Mouse (Mus musculus) hematopoietic stem cell, adult 5-6 weeks (primary cell): ENCODE results near the gene Soga1. TPM values are rescaled to one million over a fixed set of nuclear protein-coding genes. Genes with fewer than 3 reads are reported as not detected.

Source experiments
- ATAC-seq, 2 experiments: fragments of 125-278 bp in 1 of 2; replicated peaks in 1 of 2; 2 replicates each; pipeline ENCODE4 v1.8.0; 2016 to 2017; ENCODE audit warnings: inconsistent platforms in 2 of 2, mild to moderate bottlenecking in 2 of 2, moderate number of reproducible peaks in 2 of 2, low read depth in 1 of 2, moderate TSS enrichment in 1 of 2; ENCODE audit not compliant: low FRiP score in 2 of 2, poor library complexity in 2 of 2, severe bottlenecking in 2 of 2, insufficient read depth in 1 of 2, low TSS enrichment in 1 of 2
- total RNA-seq: library from RNA; stranded (forward); fragments of 172-1452, 232-1000 nt; gene quantifications from 2 replicates; pipeline ENCODE4 v1.2.3, GENCODE M21; 2017

Soga1 gene
- total RNA-seq, 1 experiment from 2014 or later: 7.4 TPM

DNA sequence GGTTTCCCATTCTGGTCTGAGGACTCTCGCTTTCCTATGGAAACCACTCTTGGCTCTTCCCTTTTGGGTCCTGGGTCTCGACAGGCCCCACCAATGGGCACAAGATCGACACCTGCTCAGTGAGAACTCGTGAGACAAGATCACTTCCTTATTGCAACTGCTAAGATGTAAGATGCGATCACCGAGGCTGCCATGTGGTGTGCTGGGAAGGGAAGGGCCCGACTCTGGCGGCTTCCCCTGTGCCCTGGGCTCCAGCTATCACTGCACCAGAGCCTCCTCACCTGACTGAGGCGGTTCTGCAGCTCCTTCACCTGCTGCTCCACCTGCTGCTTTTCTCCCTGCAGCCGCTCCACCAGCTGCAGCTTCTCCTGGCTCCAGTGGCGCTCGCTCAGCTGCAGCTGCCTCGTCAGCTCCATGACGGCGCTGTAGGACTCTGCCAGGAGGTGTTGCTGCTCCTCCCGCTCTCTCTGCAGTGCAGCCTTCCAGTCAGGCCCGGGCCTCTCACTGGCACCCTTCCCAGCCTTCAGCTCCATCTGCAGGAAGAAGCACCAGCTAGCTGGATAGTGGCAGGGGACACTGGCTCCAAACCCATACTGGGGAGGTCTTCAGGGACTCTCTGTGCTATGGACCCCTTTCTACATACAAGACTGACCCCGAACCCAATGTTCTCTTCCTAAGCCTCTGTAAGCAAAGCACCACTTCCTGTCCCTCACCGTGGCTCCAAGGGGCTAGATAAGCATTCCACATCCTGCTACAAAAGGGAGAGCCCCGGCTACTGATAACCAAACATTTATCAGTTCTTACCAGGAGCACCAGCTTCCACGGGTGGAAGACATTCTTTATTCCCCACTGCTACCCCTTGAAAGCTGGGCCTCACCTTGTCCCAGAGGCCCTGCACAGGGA is 51.7 kb downstream of the Soga1 start:
- ATAC-seq: peak; percentile 46 to 49

- ATAC-seq: no peak
Observed at GRCm38 (mm10) chr2:157021156-157021555, 57.9 kb downstream of the Soga1 start.

GRCm38 (mm10) chr2:157019228-157019627 is 59.8 kb downstream of the Soga1 start:
- ATAC-seq: no peak

DNA sequence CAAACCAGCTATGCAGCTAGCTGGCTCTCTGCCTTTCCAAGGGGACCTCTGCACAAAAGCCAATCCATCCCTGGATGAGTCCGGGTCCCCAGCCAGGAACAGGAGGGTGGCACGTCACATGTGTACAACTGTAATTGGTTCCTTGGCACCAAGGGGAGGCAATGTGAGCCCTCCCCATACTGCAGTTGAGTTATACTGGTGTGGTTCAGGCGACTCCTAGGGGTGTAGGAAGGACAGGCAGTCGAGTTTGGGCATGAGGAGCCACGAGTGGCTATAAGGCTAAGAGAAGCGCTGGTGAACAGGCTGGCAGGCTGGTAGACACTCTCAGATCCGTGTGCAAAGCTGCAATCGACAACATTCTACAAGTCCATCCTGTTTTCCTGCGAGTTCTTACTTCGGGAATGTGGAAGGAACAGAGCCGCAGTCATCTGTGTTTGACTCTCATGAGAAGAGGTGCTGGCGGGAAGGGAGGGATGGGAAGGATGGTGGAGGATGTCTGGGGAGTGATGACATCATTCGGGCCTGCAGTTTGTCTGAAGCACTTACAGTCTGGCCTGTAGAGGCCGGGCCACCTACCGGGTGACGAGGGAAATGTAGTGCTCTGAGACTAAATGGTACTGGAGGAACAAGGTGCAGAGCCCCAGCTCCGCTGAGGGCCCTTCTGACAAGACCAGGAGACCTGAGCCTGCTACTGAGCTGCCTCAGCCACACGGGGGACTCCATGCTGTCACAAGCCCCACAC is 62.4 kb downstream of the Soga1 start:
- no peak for ATAC-seq

DNA sequence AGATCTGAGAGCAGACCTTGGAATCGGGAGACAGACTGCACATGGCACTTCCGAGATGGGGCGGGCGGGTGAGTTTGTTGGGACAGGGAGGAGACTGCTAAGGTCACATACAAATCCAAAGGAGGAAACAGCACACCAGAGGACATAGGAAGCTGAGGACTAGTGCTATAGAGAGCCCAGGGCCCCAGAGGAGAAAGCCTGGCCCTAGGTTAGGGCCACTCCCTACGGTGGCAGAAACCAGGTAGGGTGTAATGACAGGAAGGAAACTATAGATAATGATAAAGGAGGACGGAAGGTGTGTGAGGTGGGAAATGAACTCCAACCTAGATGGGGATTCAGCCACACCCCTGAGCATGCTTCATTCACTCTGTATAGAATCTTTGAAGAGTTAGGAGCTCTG is 66.7 kb downstream of the Soga1 start:
- no peak for ATAC-seq

DNA sequence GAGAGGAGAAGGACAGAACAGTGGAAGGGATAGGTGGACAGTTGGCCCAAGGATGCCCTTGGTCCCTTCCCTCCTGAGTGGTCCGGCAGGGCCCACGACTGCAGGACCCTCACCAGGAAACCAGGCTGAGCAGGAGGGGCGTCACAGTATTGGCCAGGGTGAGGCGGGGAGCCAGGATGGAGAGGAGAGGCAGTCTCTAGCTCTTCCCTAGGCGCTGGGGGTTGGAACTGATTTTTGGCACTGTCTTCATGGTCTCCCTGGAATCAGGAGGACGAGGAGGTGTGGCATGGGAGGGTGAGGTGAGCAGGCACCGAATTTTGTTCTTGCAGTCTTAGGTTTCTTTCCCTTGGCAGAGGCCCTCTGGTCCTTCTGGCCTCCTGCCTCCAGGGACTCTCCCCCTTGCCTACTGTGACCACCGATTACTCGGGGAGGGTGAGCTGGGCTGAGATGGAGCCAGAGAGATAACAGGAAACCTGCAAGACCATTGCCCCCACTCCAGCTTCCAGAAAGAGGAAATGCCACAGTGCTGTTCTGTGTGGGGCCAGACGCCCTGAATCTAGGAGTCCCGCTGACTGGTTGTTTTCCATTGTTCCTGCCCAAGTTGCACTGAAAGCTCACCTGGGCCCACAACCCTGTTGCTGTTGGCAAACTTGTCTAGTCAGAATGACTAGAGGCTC is 68.3 kb downstream of the Soga1 start:
- ATAC-seq: peak; percentile 34 to 46; a peak in 3 of 4 replicates

GRCm38 (mm10) chr2:157010121-157010520 is 68.9 kb downstream of the Soga1 start:
- ATAC-seq: no peak

DNA sequence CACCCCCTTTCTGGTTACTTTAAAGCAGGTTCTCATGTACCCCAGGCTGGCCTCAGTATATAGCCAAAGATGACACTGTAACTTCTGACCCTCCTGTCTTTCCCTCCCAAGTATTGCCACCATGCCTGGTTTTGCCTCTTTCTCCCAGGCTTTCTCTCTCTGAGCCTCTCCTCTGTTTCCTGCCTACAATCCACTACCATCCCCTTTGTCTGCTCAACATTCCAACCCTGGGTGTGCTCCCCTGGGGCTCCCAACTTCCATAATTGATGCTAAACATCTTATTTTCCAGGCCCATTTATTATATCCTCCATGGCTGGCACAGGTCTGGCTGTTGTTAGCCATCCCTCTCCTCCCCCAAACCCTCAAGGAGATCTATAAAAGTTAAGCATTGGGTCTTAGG is 70.5 kb downstream of the Soga1 start:
- no peak for ATAC-seq

DNA sequence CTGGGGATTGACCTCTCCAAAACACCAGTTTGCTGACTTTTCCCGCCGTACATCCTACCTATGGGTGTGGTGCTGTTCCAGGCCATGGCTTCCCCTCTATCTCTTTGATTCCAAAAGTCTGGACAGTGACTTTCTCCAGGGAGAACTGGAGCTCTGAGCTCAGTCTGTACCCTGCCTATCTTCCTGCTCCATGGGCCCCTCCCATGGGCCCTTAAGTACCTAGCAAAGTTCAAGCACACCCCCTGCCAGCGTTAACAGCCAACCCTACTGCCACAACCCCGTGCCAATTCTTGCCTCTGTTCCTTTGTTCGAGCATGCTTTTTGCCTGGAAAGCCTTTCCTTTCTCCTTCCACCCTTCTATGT is 71.8 kb downstream of the Soga1 start:
- ATAC-seq: no peak

GRCm38 (mm10) chr2:157006511-157007233 is 72.4 kb downstream of the Soga1 start, which contains the start of gene Dsn1:
TSS of gene Dsn1 (minus strand) at chr2:157007154.
- ATAC-seq: peak; percentile 42 to 70

- ATAC-seq: no peak
Observed at GRCm38 (mm10) chr2:157002321-157002720, 76.7 kb downstream of the Soga1 start.

DNA sequence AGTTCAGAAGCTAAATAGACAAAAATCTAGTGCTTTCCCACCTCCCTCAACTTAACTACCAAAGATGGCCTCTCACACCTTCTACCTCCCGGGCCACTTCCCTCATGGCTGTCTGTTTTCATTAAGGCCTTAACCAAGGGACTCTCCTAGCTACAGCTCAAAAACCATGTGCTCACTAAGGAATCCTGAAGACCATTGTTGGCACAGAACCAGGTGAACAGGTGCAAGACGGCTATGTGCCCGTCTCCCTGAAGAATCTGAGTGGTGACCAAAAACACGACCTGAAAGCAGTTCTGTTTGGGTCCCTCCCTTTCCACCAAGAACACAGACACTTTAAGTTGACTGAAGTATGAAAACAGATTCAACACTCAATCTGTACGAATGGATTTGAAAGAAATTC is 80.8 kb downstream of the Soga1 start:
- ATAC-seq: no peak

DNA sequence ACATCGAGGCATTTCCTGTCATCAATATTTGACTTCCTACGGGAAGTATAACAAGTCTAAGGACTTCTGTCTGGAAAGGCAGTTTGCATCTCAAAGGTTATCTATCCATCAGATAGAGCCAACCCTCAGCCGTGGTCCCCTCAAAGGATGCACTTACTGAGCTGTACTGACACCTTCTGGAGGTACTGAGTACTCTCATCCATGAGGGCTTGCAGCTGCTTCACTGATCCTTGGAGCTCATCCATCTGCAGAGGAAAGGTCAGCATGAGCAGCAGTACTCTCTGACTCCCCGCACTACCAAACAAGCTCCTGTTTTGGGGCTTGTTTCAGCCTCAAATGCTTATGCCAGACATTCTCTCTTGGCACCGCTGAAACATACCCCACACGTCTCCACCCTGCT is 82.5 kb downstream of the Soga1 start:
- peak in 1 of 2 experiments; percentile 58; a peak in 1 of 4 replicates for ATAC-seq

GRCm38 (mm10) chr2:156991470-156992319 is 87.4 kb downstream of the Soga1 start, which contains the start of gene Ndrg3:
TSS of gene Ndrg3 (minus strand) at chr2:156992056.
- peak; percentile 90 to 92 for ATAC-seq

- no peak for ATAC-seq
Observed at GRCm38 (mm10) chr2:156990727-156991431, 88.2 kb downstream of the Soga1 start.

GRCm38 (mm10) chr2:156987316-156987715 is 91.7 kb downstream of the Soga1 start:
- ATAC-seq: no peak
